Mouse (Mus musculus) liver, adult 2 months (tissue): Measurements from ENCODE around the gene Arhgef39. TPM values are rescaled to one million over a fixed set of nuclear protein-coding genes. Genes with fewer than 3 reads are reported as not detected.

Experiments
- DNase-seq: peaks from one replicate; pipeline ENCODE4 v3.0.0-alpha.2; 2011; ENCODE audit warnings: low read depth, low spot score; ENCODE audit errors: extremely low read depth
- H3K27ac ChIP-seq: fragments of 200-500 bp; replicated peaks from 2 replicates; pipeline ENCODE4 v1.5.1; 2012; ENCODE audit warnings: low read depth, mild to moderate bottlenecking, control low read depth, inconsistent platforms, low read length; ENCODE audit not compliant: insufficient read depth
- H3K27me3 ChIP-seq: fragments of 200-500 bp; 2 replicates; pipeline ENCODE4 v1.6.1; 2012; ENCODE audit warnings: mild to moderate bottlenecking, moderate library complexity, low read length, inconsistent platforms; ENCODE audit not compliant: control insufficient read depth, insufficient read depth
- H3K36me3 ChIP-seq: fragments of 200-500 bp; 2 replicates; pipeline ENCODE4 v1.6.1; 2012; ENCODE audit warnings: low read length, inconsistent platforms; ENCODE audit not compliant: control insufficient read depth, insufficient read depth
- H3K4me1 ChIP-seq: fragments of 200-500 bp; 2 replicates; pipeline ENCODE4 v1.6.1; 2011; ENCODE audit warnings: low read length; ENCODE audit not compliant: control insufficient read depth, insufficient read depth
- H3K4me3 ChIP-seq: fragments of 200-500 bp; 2 replicates; pipeline ENCODE4 v1.5.1; 2011; ENCODE audit warnings: low read depth, mild to moderate bottlenecking, control low read depth, low read length, moderate library complexity; ENCODE audit not compliant: insufficient read depth
- H3K79me2 ChIP-seq: fragments of 200-500 bp; 2 replicates; pipeline ENCODE4 v1.6.1; 2012; ENCODE audit warnings: inconsistent platforms, mild to moderate bottlenecking, low read length, moderate library complexity; ENCODE audit not compliant: control insufficient read depth, insufficient read depth
- H3K9ac ChIP-seq: fragments of 200-500 bp; 2 replicates; pipeline ENCODE4 v1.6.1; 2012; ENCODE audit warnings: low read depth, mild to moderate bottlenecking, control low read depth, inconsistent platforms, low read length
- CTCF ChIP-seq: fragments of 200-500 bp; IDR thresholded peaks from 2 replicates; pipeline ENCODE4 v1.5.1; 2011; ENCODE audit warnings: low read depth, low read length, control low read depth
- POLR2A ChIP-seq: fragments of 200-500 bp; IDR thresholded peaks from 2 replicates; pipeline ENCODE4 v1.6.1; 2011; ENCODE audit warnings: low read length, control low read depth; ENCODE audit not compliant: insufficient read depth; ENCODE audit errors: extremely low read depth
- WGBS: fragments of 180-500 bp; shearing (Covaris S2); methylation state at CpG from one replicate; pipeline ENCODE4 v1.1.7; 2018; 5-methylcytosine and 5-hydroxymethylcytosine counted together
- polyA plus RNA-seq: library from polyadenylated mRNA; depleted of rRNA; stranded (reverse); fragments of >200 nt; gene quantifications from 2 replicates; pipeline ENCODE4 v1.2.3, GENCODE M21; 2012
- total RNA-seq: library from RNA; depleted of rRNA; stranded (reverse); fragments of >200 nt; gene quantifications from 2 replicates; pipeline ENCODE4 v1.2.3, GENCODE M21; 2014

The Arhgef39 gene
- total and polyA plus RNA-seq, 2 experiments = 0.74 to 1.4 TPM

DNA sequence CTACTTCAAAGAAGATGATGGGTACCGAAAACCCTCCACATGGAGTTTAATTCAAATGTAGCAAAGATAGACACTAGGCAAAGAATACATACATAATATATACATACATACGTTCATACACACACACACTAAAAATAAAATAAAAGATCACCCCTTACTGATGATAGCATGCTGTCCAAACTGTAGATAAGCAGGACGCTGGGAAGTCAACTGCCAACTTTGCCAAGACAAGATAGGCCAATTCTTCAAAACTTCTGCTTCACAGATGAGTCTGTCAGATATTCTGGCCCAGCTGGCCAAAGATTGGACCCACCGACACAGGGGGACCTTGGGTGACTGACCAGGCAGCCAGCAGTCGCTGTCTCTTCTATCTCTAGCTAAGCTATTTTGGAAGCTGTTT, 36.4 kb downstream of the Arhgef39 start:
- Histone ChIP-seq H3K27me3 (no peaks in the 10 kb centered on the region), H3K4me3 (no peak overlapping the region), H3K9ac (no peak overlapping the region), H3K27ac (no peak overlapping the region), H3K79me2 (no peaks in the 10 kb centered on the region), H3K4me1 (no peaks in the 10 kb centered on the region), H3K36me3 (no peaks in the 10 kb centered on the region)
- 92% methylated on average over 5 of the region's 5 CpGs for WGBS
- TF ChIP-seq POLR2A = no peak
- TF ChIP-seq CTCF = no peak
- no peak for DNase-seq

DNA sequence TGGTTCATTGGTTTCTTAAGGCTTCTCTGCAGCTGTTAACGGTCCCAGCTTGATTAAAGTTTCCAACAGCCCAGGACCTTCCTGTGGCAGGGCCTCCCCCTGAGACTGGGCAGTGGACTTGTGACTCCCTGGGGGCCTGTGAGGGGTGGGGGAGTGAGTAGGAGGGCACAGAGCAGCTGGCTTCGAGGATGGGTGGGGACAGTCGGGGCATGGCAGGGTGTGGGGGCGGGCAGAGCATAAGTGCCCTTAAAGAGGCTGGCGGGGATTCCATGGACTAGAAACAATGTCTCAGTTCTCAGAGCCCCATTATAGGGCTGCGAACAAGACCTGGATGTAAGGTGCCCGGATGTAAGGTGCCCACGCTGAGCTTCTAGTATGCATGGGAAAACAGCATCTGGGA, 42.4 kb downstream of the Arhgef39 start:
- no peak for DNase-seq
- Histone ChIP-seq H3K27me3 (0 out of 2 replicates have a peak, but pooled peaks cover 6% of the 10 kb centered on the region), H3K4me3 (no peak overlapping the region), H3K36me3 (no peaks in the 10 kb centered on the region), H3K9ac (no peak overlapping the region), H3K79me2 (no peaks in the 10 kb centered on the region), H3K4me1 (no peaks in the 10 kb centered on the region; the same call in 1 of the 2 replicates), H3K27ac (no peak overlapping the region)
- 40% methylated on average over 8 of the region's 8 CpGs for WGBS
- TF ChIP-seq POLR2A (no peak), CTCF (no peak)

- H3K27me3 ChIP-seq = 0 out of 2 replicates have a peak, but pooled peaks cover 6% of the 10 kb centered on the region
- no peak for DNase-seq
- 47% methylated on average over 4 of the region's 4 CpGs for WGBS
Measured at GRCm38 (mm10) chr4:43456470-43456869, 43.0 kb downstream of the Arhgef39 start.

GRCm38 (mm10) chr4:43454041-43454836, 45.3 kb downstream of the Arhgef39 start, which contains the start of gene Cd72:
TSS of gene Cd72 (minus strand) at chr4:43454628.
- DNase-seq = no peak
- H3K4me3 ChIP-seq = peak within 1 kb of the TSS; percentile 45
- no peaks in the 10 kb centered on the region; the same call in 1 of the 2 replicates for H3K4me1 ChIP-seq
- no peaks in the 10 kb centered on the region for H3K79me2 ChIP-seq
- H3K27me3 ChIP-seq = 0 out of 2 replicates have a peak, but pooled peaks cover 6% of the 10 kb centered on the region
- H3K36me3 ChIP-seq = no peaks in the 10 kb centered on the region
- peak within 1 kb of the TSS; percentile 9 for H3K9ac ChIP-seq
- TF ChIP-seq CTCF (no peak; the same call in 1 of the 2 replicates), POLR2A (no peak)
- no peak within 1 kb of the TSS for H3K27ac ChIP-seq
- WGBS = 39% methylated on average over 20 of the region's 20 CpGs

More at GRCm38 (mm10) chr4:43456470-43456869, 43.0 kb downstream of the Arhgef39 start:
- no peak for TF ChIP-seq CTCF
- no peak for TF ChIP-seq POLR2A
- no peaks in the 10 kb centered on the region; the same call in 1 of the 2 replicates for H3K4me1 ChIP-seq
- H3K79me2 ChIP-seq = no peaks in the 10 kb centered on the region
- H3K9ac ChIP-seq = no peak overlapping the region
- no peaks in the 10 kb centered on the region for H3K36me3 ChIP-seq
- H3K27ac ChIP-seq = no peak overlapping the region
- no peak overlapping the region for H3K4me3 ChIP-seq

- no peaks in the 10 kb centered on the region for H3K36me3 ChIP-seq
- no peak overlapping the region for H3K27ac ChIP-seq
- 0 out of 2 replicates have a peak, but pooled peaks cover 6% of the 10 kb centered on the region for H3K27me3 ChIP-seq
- no peak for DNase-seq
- H3K9ac ChIP-seq = peak overlapping the region; percentile 8; the same call in 1 of the 2 replicates
- 5% methylated on average over 18 of the region's 18 CpGs for WGBS
- peak overlapping the region; percentile 45 for H3K4me3 ChIP-seq
- no peaks in the 10 kb centered on the region for H3K79me2 ChIP-seq
- no peaks in the 10 kb centered on the region; the same call in 1 of the 2 replicates for H3K4me1 ChIP-seq
- TF ChIP-seq CTCF (no peak), POLR2A (no peak)
Measured at GRCm38 (mm10) chr4:43453413-43453812, 46.1 kb downstream of the Arhgef39 start.
